In the genomic region with DNA sequence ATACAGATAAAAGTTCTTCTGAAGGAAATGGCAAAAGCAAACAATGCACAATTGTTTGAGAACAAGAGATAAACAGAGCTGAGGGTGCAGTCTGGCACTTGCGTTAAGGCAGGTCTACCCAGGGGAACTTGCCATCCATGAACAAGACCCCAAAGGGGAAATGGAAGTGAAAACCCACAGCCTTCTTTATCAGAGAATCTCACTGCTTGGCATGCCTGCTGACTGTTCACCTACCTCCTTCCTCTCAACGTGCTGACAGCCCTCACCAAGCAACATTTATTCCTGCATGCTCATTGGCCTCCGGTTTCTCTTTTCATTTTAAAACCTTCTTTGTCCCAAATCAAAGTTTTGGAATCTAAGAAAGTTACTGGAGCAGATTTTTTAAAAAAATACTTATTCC, we compare ENCODE assay signal across 35 mouse cellular contexts.
DNase-seq lines count a peak whose midpoint lies in the region; ATAC-seq lines count a peak whose summit lies in the region.
"Had no signal": no experiment of that assay in that cellular context is flagged by ENCODE, and none has a peak within 500 bp of the region (broad histone marks: within the 10 kb centered on the region; RNA-seq: fewer than 3 reads in every experiment).

No protein-coding gene starts in this region.

- H3K9ac ChIP-seq in heart, embryonic 12.5 days: no peak overlapping the region
- H3K9ac ChIP-seq in heart, embryonic 16.5 days (ENCODE audit: low read length): no peak overlapping the region
- H3K9ac ChIP-seq: hindbrain, embryonic 12.5 days; intestine, embryonic 15.5 days; limb, embryonic 12.5 days; liver, embryonic 15.5 days; lung, embryonic 14.5 days; neural tube, embryonic 12.5 days had no signal

- no peak overlapping the region for H3K4me3 ChIP-seq in heart, embryonic 12.5 days
- no peak overlapping the region for H3K4me3 ChIP-seq in heart, embryonic 16.5 days (ENCODE audit: low read length)
- H3K4me3 ChIP-seq in hindbrain, embryonic 10.5 days: no peak overlapping the region
- H3K4me3 ChIP-seq: erythroblast, embryonic 14.5 days; gastrocnemius, adult 2 months; hindbrain, embryonic 12.5 days; intestine, embryonic 15.5 days; limb, embryonic 12.5 days; liver, embryonic 15.5 days; myocyte; neural tube, embryonic 12.5 days had no signal

- 24% methylated on average over 3 of the region's 3 CpGs for WGBS in heart, embryonic 12.5 days
- WGBS in heart, embryonic 16.5 days: 19% methylated on average over 3 of the region's 3 CpGs
- 79% methylated on average over 3 of the region's 3 CpGs for WGBS in hindbrain, embryonic 10.5 days

- no peak for ATAC-seq in heart, embryonic 12.5 days (ENCODE audit: insufficient number of reproducible peaks, low FRiP score)
- 0 out of 2 replicates have a peak, but pooled peaks have one; percentile 17 for ATAC-seq in granulocyte monocyte progenitor cell, adult 5-6 weeks (replicated peaks; ENCODE audit: poor library complexity, severe bottlenecking)
- 0 out of 2 replicates have a peak, but pooled peaks have one; percentile 24 for ATAC-seq in heart, embryonic 16.5 days (replicated peaks; ENCODE audit: extremely low read depth, insufficient read depth, low FRiP score)
- ATAC-seq in megakaryocyte progenitor cell, adult 5-6 weeks (replicated peaks; ENCODE audit: poor library complexity): peak; percentile 55
- ATAC-seq: forebrain, embryonic 16.5 days; hindbrain, postnatal 0 days; intestine, embryonic 15.5 days; midbrain, embryonic 16.5 days; Patski had no signal

- no peaks in the 10 kb centered on the region for H3K9me3 ChIP-seq in heart, embryonic 12.5 days (replicated peaks)
- no peaks in the 10 kb centered on the region for H3K9me3 ChIP-seq in heart, embryonic 16.5 days (replicated peaks; ENCODE audit: control insufficient read depth, low read length)
- no peaks in the 10 kb centered on the region for H3K9me3 ChIP-seq in hindbrain, embryonic 10.5 days
- H3K9me3 ChIP-seq: hindbrain, embryonic 12.5 days; intestine, embryonic 15.5 days; limb, embryonic 12.5 days; liver, embryonic 15.5 days; neural tube, embryonic 12.5 days had no signal

- no peak for DNase-seq in heart, adult 9 months (ENCODE audit: low spot score in 2 of 2)
- DNase-seq in hindbrain, embryonic 10.5 days (ENCODE audit: low spot score): no peak
- no peak for DNase-seq in T-cell, adult 2 months (ENCODE audit: low spot score)
- DNase-seq: adrenal gland, postnatal 14 days; B cell, adult 2 months; cerebellum, adult 11 months; cerebellum, adult 9-11 months; gastrocnemius, adult 2 months; gastrocnemius, postnatal 36 days; kidney, adult 8-10 months; kidney, postnatal 4 days; lung, embryonic 14.5 days; lung, postnatal 14 days; right cerebral cortex, adult 18-20 months; thymus, adult 2 months; thymus, postnatal 4 days had no signal

- no peaks in the 10 kb centered on the region for H3K36me3 ChIP-seq in heart, embryonic 12.5 days
- H3K36me3 ChIP-seq in heart, embryonic 16.5 days (ENCODE audit: control insufficient read depth, insufficient read depth): no peaks in the 10 kb centered on the region
- H3K36me3 ChIP-seq in hindbrain, embryonic 10.5 days: no peaks in the 10 kb centered on the region
- H3K36me3 ChIP-seq: hindbrain, embryonic 12.5 days; intestine, embryonic 15.5 days; limb, embryonic 12.5 days; liver, embryonic 15.5 days; neural tube, embryonic 12.5 days had no signal

- no peaks in the 10 kb centered on the region for H3K27me3 ChIP-seq in heart, embryonic 12.5 days (replicated peaks)
- H3K27me3 ChIP-seq in heart, embryonic 16.5 days (ENCODE audit: control insufficient read depth, insufficient read depth, low read length): no peaks in the 10 kb centered on the region
- H3K27me3 ChIP-seq in hindbrain, embryonic 10.5 days (ENCODE audit: insufficient read depth, poor library complexity, severe bottlenecking): no peaks in the 10 kb centered on the region
- H3K27me3 ChIP-seq: CH12.LX; hindbrain, embryonic 12.5 days; intestine, embryonic 15.5 days; limb, embryonic 12.5 days; liver, embryonic 15.5 days; neural tube, embryonic 12.5 days; Patski had no signal

- no peak overlapping the region for H3K4me2 ChIP-seq in heart, embryonic 12.5 days
- peak overlapping the region; percentile 56; the same call in 1 of the 2 replicates for H3K4me2 ChIP-seq in heart, embryonic 16.5 days (ENCODE audit: low read depth, low read length)
- H3K4me2 ChIP-seq: hindbrain, embryonic 12.5 days; intestine, embryonic 15.5 days; limb, embryonic 12.5 days; liver, embryonic 15.5 days; lung, embryonic 14.5 days; midbrain, embryonic 11.5 days; neural tube, embryonic 12.5 days had no signal

- peak overlapping the region; percentile 60; the same call in 1 of the 2 replicates for H3K27ac ChIP-seq in heart, embryonic 12.5 days (ENCODE audit: poor library complexity, severe bottlenecking)
- H3K27ac ChIP-seq in heart, embryonic 16.5 days (ENCODE audit: low read length): peak overlapping the region; percentile 91
- no peak overlapping the region for H3K27ac ChIP-seq in hindbrain, embryonic 10.5 days
- H3K27ac ChIP-seq: gastrocnemius, adult 2 months; hindbrain, embryonic 12.5 days; hindbrain, postnatal 0 days; intestine, embryonic 15.5 days; kidney, postnatal 0 days; limb, embryonic 12.5 days; liver, embryonic 15.5 days; neural tube, embryonic 12.5 days; stomach, postnatal 0 days had no signal

- peaks cover 16% of the 10 kb centered on the region for H3K4me1 ChIP-seq in heart, embryonic 12.5 days (replicated peaks)
- H3K4me1 ChIP-seq in heart, embryonic 16.5 days (ENCODE audit: control insufficient read depth, insufficient read depth, low read length): peaks cover 15% of the 10 kb centered on the region
- H3K4me1 ChIP-seq in hindbrain, embryonic 10.5 days (replicated peaks): no peaks in the 10 kb centered on the region
- H3K4me1 ChIP-seq: hindbrain, embryonic 12.5 days; intestine, embryonic 15.5 days; limb, embryonic 12.5 days; liver, embryonic 15.5 days; neural tube, embryonic 12.5 days had no signal
